Mouse (Mus musculus): Measurements from ENCODE around the gene Dnajc22.
A peak's percentile ranks its signal among the peaks of the same experiment; 100 is the strongest.

DNA sequence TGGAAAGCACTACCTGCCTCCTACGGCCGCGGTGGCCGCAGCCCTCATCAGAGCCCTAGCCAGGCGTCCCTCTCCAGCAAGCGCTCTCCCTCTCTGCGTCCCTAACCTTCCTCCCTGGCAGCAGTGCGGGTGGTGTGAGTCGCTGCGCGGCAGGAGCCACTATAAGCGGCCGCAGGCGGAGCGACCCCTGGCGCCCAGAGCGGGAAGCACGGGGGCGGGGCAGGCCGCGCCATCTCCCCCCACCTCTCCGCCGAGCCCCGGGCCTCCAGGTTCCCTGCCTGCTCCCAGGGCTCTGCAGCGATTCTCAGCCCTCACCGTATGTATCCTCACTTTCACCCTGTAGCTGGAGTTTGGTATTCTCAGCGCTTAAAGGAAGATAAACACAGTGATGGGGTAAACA is 4.7 kb upstream of the Dnajc22 start:
- TF ChIP-seq CTCF (IDR thresholded peaks at IDR 0.05) (peak; percentile 88), EP300 (IDR thresholded peaks at IDR 0.05) (no peak)
